Mouse (Mus musculus) cerebellum, postnatal 4 days (tissue): ENCODE measurements around the gene Cfap65.

ENCODE experiments used
- DNase-seq, 2 experiments: peaks; one replicate each; pipeline ENCODE4 v3.0.0; 2022; ENCODE audit warnings: low spot score in 2 of 2, mixed read lengths in 1 of 2

Cfap65 gene

GRCm38 (mm10) chr1:74882828-74883227 is 52.6 kb downstream of the Cfap65 start:
- DNase-seq = no peak

GRCm38 (mm10) chr1:74882055-74882734 is 53.2 kb downstream of the Cfap65 start:
- DNase-seq = no peak

GRCm38 (mm10) chr1:74880785-74881360 is 54.5 kb downstream of the Cfap65 start:
- peak in 1 of 2 experiments; percentile 72 for DNase-seq

- no peak for DNase-seq
Measured at GRCm38 (mm10) chr1:74877199-74877598, 58.2 kb downstream of the Cfap65 start.

- DNase-seq = no peak
Measured at GRCm38 (mm10) chr1:74872218-74872617, 63.2 kb downstream of the Cfap65 start.

GRCm38 (mm10) chr1:74861783-74862182 is 73.6 kb downstream of the Cfap65 start:
- DNase-seq = no peak

- DNase-seq = no peak
Measured at GRCm38 (mm10) chr1:74859223-74859984, 76.0 kb downstream of the Cfap65 start.

- DNase-seq = no peak
Measured at GRCm38 (mm10) chr1:74858805-74859204, 76.6 kb downstream of the Cfap65 start.

GRCm38 (mm10) chr1:74858171-74858719 is 77.2 kb downstream of the Cfap65 start:
- DNase-seq = peak; percentile 76 to 85

GRCm38 (mm10) chr1:74857677-74858076 is 77.7 kb downstream of the Cfap65 start:
- DNase-seq = no peak

GRCm38 (mm10) chr1:74857201-74857600 is 78.2 kb downstream of the Cfap65 start:
- no peak for DNase-seq

- DNase-seq = no peak
Measured at GRCm38 (mm10) chr1:74856791-74857190, 78.6 kb downstream of the Cfap65 start.

GRCm38 (mm10) chr1:74856439-74856720 is 79.0 kb downstream of the Cfap65 start:
- DNase-seq = no peak

- DNase-seq = peak in 1 of 2 experiments; percentile 26
Measured at GRCm38 (mm10) chr1:74855651-74856438, 79.6 kb downstream of the Cfap65 start.

GRCm38 (mm10) chr1:74855156-74855555 is 80.2 kb downstream of the Cfap65 start:
- peak in 1 of 2 experiments; percentile 20 for DNase-seq

GRCm38 (mm10) chr1:74854306-74855056 is 80.9 kb downstream of the Cfap65 start, which contains the start of gene Cdk5r2:
TSS of gene Cdk5r2 (plus strand) at chr1:74854934.
- DNase-seq = peak; percentile 76 to 89
